Mouse (Mus musculus) heart, adult 11 months (tissue): ENCODE data around the gene Insyn1.

ENCODE experiments used
- DNase-seq: peaks from one replicate; pipeline ENCODE4 v3.0.0; 2022

Insyn1 gene

DNA sequence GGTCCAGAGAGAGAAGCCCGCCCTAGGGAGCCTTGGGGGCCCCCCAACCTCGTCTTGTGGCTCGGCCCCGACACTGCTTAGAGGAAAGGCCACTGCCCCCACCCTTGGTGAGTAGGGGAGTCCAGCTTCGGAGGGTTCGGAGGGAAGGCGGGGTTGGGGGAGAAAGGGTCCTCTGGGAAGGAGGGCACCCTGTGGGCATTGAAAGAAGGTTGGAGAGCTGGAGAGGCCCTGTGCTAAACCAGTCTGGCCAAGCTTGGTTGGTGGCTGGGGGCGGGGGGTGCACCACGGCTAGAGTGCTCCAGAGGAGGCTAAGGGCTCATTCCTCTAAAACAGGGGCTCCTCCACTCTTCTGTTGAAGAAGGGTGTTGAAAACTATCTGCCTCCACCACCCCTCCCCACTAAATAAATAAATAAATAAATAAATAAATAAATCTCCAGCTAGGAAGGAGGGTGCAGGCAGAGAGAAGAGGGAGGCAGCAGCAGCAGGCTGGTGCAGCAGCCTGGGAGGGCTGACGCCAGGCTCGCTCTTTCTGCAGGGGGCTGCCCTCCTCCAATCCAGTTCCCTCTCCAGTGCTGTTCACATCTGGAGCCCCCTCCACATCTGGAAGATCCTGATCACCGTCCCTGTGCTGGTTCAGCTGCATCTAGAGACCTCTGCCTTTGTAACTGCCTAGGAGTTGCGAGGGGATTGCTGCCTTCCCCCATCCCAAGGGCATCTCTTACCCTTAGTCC is 896 bp downstream of the Insyn1 start:
- no peak for DNase-seq

DNA sequence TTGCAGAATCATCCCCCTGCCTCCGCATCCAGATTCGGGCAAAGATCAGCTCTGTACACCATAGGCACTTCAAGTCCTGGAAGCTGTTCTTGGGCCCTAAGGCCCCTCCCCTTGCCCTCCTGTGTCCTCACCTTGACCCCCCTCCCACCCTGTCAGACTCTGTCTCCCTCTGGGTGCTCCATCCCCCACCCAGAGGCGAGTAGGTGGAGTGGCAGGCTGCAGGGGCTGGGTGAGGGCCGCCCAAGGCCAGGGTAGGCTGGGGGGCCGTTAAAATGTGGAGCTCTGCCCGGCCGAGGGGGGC is 1.4 kb downstream of the Insyn1 start:
- DNase-seq = no peak

- no peak for DNase-seq
Observed at GRCm38 (mm10) chr9:58490391-58490790, 2.0 kb downstream of the Insyn1 start.

DNA sequence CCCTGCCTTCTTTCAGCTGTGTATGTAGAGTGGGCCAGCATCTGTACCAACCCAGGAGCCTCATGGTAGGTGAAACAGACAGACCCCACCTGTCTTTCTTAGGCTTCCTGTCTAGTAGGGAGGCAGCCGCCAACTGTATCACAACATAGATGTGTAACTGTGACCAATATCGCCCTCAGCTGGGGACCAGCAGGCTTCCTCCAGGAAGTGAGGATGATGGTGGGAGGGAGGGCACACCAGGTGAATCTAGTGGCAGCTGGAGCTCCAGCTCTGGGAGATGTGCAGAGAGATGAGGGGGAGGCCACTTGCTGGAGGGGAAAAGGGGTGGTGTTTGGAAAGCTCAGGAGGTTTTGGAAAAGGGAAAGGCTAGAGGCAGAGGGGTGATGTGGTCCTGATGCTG is 6.6 kb downstream of the Insyn1 start:
- DNase-seq = no peak

- DNase-seq = no peak
Observed at GRCm38 (mm10) chr9:58496470-58497182, 8.2 kb downstream of the Insyn1 start.

- DNase-seq = no peak
Observed at GRCm38 (mm10) chr9:58497942-58498341, 9.5 kb downstream of the Insyn1 start.

GRCm38 (mm10) chr9:58500946-58501345 is 12.5 kb downstream of the Insyn1 start:
- DNase-seq = no peak

DNA sequence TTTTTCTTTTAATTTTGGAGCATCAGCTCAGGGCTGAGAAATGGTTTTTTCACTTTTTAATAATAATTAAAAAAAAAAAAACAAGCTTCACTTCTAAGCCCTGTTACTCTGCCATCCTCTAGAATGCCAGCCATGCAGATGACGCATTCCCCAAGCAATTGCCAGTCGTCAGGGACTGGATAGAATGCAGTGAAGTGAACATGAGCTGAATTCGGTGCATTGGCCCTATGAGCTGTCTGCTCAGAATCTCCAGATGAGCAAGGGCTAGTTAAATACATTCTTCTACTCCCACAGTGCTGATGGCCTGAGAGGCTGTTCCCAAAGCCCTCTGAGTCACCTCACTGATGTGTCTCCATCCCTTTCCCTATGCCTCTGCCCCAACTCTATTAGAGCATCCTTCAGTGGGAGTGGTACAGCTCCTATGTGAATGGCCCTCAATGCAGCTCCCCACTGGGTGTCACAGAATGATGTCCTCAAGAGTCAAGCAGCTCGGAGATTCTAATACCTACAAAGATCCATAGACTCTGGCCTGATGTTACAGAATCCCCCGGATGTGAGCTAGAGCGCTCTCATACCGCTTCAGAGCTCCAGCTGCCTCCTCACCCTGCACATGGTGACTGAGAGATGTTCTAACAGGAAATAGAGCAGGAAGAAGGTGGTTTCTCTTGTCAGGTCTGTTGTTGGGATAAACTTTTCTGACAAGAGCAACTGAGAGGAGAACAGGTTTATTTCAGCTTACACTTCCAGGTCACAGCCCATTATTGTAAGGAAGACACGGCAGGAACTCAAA is 19.0 kb downstream of the Insyn1 start:
- no peak for DNase-seq

DNA sequence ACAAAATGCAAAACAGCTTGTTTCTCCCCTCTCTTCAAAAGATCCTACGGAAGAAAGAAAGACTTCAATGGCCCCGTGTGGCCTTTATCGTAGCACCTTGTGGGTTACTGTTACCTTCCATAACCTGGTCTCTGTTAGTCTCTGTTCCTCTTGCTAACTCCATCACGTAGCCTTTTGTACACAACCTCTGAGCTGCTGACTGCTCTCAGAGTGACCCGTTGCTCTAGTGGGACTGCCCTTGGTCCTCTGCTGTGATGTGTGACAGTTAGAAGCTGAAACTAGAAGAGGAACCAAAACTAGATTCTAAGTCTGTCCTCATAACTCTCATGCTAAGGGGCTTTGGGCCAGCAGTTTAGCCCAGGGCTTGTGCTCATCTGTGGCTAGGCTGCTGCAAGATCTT is 22.0 kb downstream of the Insyn1 start:
- no peak for DNase-seq

DNA sequence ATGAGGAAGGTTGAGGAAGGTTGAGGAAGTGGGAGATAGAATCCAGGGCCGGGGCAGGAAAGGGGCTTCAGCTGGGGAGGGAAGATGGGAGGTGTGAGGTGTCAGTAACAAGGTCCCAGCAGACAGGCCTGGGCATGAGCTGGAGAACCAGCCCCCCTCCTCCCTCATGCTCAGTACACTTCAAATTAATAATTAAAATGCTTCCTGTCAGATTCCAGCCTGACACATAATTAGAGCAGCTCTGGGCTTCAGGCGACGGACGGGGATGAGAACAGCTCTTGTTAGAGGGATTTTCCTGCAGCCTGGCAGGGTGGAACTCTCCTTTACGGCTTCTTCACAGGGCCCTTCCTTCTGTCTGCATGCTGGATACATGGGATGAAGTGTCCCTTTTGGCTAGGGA is 25.3 kb downstream of the Insyn1 start:
- no peak for DNase-seq

DNA sequence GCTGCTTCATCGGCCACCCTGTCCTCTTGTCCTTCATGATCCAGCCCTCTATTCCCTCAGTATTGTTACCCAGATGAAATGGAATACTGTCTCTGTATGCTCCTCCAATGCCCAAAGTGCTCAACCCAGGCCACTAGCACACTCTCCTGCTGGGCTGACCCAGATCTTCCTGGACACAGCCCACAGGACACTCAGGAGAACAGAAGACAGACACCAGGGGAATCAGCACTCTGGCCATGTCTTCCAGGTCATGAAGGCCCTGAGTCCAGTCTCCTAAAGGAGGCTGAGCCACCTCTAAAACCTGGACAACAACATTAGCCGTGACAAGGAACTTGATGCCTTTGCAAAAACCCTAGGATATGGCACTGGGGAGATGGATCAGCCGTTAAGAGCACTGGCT is 28.1 kb downstream of the Insyn1 start:
- DNase-seq = no peak

GRCm38 (mm10) chr9:58517866-58518750 is 29.7 kb downstream of the Insyn1 start:
- peak; percentile 97 for DNase-seq

- no peak for DNase-seq
Observed at GRCm38 (mm10) chr9:58519953-58520352, 31.6 kb downstream of the Insyn1 start.

- peak; percentile 94 for DNase-seq
Observed at GRCm38 (mm10) chr9:58520816-58521581, 32.6 kb downstream of the Insyn1 start.

DNA sequence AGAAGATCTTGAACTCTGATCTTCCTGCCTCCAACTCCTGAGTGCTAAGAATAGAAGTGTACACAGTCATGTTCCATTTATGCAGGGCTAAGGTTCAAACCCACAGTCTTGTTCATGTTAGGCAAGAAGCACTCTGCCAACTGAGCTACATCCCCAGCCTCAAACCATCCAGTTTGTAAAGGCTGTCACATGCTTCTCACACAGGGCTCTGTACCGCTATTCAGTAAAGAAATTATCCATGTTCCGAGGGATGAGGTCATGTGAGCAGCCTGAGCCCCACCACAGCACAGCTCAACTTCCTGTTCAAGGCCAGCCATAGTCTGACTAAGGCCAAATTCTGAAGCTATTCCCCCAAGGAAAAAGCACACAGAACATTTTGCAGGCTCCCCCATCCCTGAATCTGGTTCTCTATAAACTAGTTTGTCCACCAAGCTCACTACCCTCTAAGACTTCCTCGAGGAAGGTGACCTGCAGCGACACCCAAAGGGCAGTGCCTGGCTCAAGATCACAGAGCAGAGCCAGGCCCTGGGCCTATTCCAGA is 33.5 kb downstream of the Insyn1 start:
- peak; percentile 92 for DNase-seq

GRCm38 (mm10) chr9:58525108-58525507 is 36.7 kb downstream of the Insyn1 start:
- no peak for DNase-seq

DNA sequence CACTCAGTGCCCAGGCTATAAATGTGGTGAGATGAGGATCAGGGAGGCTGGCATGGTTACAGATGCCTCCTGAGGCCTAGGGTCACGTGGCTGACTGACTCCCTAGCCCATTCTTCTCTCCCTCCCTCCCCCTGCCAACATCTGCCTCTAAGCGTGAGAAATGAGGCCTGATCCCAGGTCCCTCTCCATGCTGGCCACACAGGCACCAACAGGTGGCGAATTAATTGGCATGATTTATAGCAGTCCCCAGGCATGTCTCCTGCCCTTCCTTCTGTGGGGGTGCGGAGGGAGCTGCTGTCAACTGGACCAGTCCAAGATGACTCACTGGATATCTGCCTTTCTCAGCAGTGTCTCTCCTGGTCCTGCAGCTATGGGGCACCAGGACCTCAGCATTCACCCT is 39.4 kb downstream of the Insyn1 start:
- no peak for DNase-seq

GRCm38 (mm10) chr9:58530407-58530806 is 42.0 kb downstream of the Insyn1 start:
- no peak for DNase-seq

- DNase-seq = no peak
Observed at GRCm38 (mm10) chr9:58532236-58532635, 43.8 kb downstream of the Insyn1 start.

DNA sequence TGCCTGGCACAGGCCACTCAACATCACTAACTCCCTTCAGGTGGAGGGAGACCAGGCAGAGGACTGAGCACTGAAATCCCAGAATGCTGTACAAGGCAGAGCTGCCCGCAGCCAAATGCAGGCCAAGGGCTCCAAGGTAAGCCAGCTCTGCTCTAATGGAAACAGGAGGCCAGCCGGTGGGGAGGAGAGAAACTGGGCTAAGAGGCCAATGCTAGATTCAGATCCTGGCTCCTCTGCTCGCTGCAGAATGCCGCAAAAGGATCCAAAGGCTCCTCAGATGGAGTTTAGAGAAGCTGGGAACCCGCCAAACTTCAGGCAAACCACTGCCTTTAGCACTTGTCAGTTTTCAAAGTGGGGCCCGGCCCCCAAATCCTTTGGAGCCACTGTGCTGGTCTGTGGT is 44.9 kb downstream of the Insyn1 start:
- DNase-seq = no peak

DNA sequence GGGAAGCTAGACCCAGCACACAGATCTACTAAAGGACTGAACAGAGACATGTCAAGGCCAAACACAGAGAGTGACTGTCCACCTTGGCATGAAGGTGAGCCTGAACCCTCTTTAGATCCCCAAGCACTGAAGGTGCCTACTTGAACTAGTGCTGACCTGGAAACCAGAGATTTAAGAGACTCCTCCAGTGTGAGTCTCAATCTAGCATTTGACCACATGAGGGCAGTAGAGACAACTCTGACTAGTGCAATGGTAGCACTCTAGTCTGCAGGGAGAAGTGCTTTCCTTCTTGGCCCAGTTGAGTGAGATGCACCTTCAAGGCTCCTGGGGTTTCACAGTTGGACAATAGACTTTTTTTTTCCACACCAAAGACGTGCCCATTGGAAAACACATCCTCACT is 46.4 kb downstream of the Insyn1 start:
- no peak for DNase-seq
